Mouse (Mus musculus) cerebellum, postnatal 10 days (tissue): Measurements from ENCODE around the gene Rdh5.

Source experiments
- DNase-seq, 2 experiments: peaks; one replicate each; pipeline ENCODE4 v3.0.0; 2021; ENCODE audit warnings: mixed read lengths in 2 of 2

Rdh5 gene

GRCm38 (mm10) chr10:128929638-128930378, 7.1 kb upstream of the Rdh5 start:
- DNase-seq = peak; percentile 65 to 71

DNA sequence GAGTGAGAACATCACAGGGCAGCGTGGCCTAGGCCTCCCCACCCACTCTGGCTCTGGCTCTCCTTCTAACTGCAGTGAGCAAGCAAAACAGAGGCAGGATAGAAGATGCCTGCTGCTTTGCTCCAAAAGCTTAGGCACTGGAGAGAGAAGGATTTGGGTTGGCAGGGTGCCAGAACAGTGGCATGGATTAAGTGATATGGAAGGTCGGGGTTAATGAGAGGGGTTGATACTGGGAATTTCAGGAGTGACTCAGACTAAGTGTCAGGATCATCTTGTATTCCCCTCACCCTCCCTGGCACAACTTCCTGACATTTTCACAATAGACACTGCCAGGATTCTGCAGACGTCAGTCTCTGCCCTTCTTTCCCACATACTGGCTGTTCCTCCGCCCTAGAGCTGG, 5.7 kb upstream of the Rdh5 start:
- peak; percentile 67 to 71 for DNase-seq

- no peak for DNase-seq
Measured at GRCm38 (mm10) chr10:128923935-128924334, 1.2 kb upstream of the Rdh5 start, which contains the start of gene Bloc1s1. TSS of gene Bloc1s1 (minus strand) at chr10:128924035.

GRCm38 (mm10) chr10:128923013-128923691, 464 bp upstream of the Rdh5 start:
- DNase-seq = peak; percentile 96 to 98

DNA sequence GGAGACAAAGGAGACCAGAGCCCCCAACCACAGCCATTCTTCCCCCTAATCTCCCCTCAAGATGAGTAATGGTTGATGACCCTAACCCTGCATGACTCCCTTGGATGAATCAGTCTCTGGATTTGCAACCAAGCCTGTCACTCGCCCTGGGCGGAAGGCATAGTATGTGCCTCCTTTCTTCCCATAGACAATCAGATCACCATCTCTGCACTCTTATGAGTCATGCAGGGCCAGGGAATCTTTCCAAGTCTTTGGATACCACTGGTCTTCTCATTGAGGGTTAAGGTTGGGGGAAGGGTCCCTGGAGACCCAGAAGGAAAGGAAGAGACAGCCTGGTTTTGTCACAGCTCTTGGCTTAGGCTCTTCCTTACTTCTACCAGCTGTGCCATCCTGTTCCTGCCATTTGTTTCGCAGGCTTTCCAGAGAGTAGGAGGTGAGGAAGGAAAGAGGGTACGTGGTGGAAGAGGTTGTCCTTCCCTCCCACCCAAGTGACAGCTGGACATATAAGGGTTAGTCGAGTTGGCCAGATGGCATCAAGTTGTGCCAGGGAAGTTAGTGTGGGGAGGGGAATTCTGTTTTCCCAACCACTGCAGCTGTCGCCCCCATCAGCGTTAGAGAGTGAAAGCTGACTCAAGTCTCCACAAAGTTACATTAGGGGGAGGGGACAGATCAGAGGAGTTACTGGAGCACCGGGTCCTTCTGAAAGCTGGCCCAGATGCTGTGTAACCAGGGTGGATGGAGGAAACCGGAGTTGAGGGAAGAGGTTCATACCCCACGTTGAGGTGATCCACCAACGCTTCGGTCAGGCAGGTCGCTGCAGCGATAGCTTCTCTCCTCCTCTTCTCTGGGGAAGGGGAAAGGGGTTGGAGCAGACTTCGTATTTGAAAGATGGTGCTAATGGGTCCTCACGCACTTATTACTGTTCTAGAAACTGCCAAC, 536 bp downstream of the Rdh5 start:
- DNase-seq = peak; percentile 70 to 78

- DNase-seq = no peak
Measured at GRCm38 (mm10) chr10:128921251-128921650, 1.4 kb downstream of the Rdh5 start.

DNA sequence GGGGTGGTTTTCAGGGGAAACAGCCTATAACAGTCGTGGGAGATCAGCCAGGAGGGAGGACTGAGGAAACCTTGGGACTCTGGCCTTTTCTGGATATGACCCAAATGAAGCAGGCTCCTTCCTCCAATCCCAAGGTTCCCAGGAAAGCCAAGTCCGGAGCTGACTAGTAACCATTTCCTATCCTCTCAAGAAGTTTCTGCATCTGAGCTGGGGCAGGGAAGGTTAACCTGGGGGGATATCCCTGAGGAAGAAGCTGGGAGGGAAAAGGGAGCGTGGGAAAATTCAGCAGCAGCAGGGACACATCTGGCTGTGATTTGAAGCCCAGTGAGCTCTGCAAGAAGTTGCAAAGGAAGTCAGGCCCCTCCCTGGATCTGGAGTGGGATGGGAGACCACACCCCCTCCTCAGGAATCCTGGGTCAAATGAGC, 1.9 kb downstream of the Rdh5 start:
- peak in 1 of 2 experiments; percentile 37 for DNase-seq

DNA sequence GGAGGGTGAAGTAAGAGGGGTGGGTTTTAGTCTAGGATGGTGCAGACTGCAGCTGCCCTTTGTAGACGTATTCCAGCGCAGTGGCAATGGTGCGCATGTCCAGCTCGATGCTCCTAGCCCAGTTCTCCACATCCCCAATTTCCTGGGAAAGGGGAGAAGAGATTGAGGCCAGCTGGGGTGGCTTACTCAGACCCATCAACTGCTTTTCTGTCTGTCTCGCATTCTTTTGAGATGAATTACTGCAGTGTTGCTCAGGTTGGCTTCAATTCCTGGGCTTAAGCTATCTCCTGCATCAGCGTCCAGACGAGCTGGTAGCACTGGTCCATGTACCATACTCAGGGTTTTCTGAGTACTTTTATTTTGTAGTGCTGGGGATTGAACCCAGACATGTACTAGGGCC, 2.7 kb downstream of the Rdh5 start:
- no peak for DNase-seq

GRCm38 (mm10) chr10:128919203-128919631, 3.5 kb downstream of the Rdh5 start:
- DNase-seq = peak; percentile 83 to 90

DNA sequence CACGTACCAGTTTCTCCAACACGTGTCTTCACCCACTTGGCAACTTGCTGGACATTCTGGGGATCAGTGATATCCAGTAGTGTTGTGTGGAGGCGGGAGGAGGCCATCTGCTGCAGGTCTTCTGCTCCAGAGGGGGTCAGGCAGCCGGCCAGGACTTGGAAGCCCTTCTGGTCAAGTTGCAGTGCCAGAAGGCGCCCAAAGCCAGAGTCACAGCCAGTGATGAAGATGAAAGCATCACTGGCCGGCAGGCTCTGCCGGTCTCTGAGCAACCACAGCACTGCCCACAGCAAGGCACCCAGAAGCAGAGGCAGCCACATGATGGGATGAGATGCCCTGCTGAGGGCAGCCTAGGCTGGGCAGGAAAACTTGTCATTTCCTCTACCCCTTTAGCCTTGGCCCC, 4.4 kb downstream of the Rdh5 start:
- DNase-seq = peak; percentile 99

GRCm38 (mm10) chr10:128917400-128917799, 5.3 kb downstream of the Rdh5 start:
- no peak for DNase-seq

GRCm38 (mm10) chr10:128916665-128917064, 6.0 kb downstream of the Rdh5 start:
- no peak for DNase-seq

DNA sequence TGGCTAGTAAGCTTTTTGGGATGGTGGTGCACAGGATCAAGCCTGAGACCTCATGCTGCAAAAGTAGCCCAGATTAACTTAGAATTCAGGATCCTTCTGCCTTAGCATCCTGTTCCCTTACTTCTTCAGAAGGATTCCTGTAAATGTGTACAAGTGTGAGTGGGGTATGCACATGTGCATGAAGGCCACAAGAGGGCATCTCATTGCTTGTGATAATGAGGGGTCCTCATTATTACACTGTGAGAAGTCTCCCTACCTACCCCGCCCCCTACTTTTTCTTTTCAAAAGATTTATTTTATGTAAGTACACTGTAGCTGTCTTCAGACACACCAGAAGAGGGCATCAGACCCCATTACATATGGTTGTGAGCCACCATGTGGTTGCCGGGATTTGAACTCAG, 7.1 kb downstream of the Rdh5 start:
- DNase-seq = peak in 1 of 2 experiments; percentile 41

DNA sequence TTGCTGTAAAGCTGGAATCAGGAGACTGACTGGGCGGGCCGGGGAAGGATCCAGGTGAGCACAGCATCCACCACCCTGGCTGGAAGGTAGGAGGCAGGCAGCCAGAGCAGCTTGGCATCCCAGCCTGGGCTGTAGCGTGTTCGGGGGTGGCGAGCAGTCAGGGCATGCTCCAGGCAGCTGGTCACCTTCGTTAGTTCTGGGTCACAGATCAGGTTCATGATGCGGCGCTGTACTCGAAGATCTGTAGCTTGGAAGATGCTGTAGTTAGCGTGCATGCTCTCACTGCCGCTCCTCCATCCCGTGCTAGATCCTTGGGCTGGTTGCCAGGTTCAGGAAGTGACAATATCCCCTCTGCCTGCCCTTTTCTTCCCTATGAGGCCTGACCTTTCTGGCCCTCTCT, 9.0 kb downstream of the Rdh5 start:
- peak; percentile 63 to 64 for DNase-seq

- peak; percentile 98 to 99 for DNase-seq
Measured at GRCm38 (mm10) chr10:128913219-128913618, 9.5 kb downstream of the Rdh5 start.

- DNase-seq = no peak
Measured at GRCm38 (mm10) chr10:128912791-128913190, 9.9 kb downstream of the Rdh5 start.

DNA sequence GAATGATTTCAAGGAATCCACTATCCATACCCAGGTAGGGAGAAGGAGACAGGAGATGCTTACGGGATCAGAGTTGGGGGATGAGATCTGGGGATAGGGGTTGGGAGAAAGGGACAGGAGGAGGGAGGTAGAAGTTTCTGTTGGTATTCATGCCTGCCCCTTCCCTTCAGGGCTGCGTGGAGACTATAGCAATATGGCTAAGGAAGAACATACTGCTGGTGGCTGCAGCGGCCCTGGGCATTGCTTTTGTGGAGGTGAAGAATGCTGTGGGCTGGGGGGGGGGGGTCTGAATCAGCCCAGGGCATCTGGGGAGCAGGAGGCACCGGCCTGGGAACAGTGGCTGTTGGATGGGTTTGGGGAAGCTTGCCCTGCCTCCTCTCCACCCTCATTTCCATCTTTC, 10.4 kb downstream of the Rdh5 start:
- no peak for DNase-seq

DNA sequence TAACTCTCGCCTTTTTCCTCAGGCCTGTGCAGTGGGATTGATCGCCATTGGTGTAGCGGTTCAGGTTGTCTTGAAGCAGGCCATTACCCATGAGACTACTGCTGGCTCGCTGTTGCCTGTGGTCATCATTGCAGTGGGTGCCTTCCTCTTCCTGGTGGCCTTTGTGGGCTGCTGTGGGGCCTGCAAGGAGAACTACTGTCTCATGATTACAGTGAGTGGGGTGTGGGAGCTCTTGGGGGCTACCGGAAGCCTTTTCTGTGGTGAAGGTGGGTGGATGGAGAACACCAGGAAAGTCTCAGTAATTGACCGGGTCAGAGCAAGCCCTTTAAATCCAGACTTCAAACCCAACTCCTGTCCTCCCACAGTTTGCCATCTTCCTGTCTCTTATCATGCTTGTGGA, 11.3 kb downstream of the Rdh5 start:
- DNase-seq = no peak

- DNase-seq = peak; percentile 89
Measured at GRCm38 (mm10) chr10:128910066-128910841, 12.4 kb downstream of the Rdh5 start.

DNA sequence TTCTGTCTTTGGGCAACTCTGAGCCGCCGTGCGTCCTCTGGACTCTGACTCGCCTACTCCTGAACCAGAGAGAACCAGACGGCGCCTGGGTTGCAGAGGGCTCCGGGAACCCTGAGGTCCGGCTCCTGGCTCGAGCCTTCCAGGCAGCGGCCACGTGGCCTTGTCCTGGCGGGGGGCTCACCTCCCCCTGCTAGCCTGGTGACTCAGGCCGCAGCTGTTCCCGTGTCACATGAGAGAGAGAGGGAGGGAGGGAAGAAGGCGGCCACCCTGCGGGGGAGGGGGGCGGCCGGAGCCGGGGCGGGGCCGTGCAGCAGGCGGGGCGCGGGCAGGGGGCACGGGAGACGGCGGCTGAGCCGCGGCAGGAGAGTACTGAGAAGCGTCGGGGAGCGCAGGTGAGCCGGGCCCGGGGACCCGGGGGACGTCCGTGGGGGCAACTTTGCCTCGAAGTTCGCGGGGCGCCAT, 13.1 kb downstream of the Rdh5 start:
- peak; percentile 88 to 93 for DNase-seq

GRCm38 (mm10) chr10:128908778-128909448, 13.8 kb downstream of the Rdh5 start:
- DNase-seq = peak in 1 of 2 experiments; percentile 26
